Mouse (Mus musculus): ENCODE measurements around the gene Gm37240. TPM values are rescaled to one million over a fixed set of nuclear protein-coding genes. Genes with fewer than 3 reads are reported as not detected.

The Gm37240 gene
- polyA plus RNA-seq, 1 experiment from 2014 or later, result 0.21 TPM

GRCm38 (mm10) chr3:85468995-85469394 is 418.3 kb downstream of the Gm37240 start:
- Histone ChIP-seq H3K27ac (no peak overlapping the region), H3K4me1 (replicated peaks) (no peaks in the 10 kb centered on the region), H3K4me2 (no peak overlapping the region), H3K9me3 (replicated peaks) (no peaks in the 10 kb centered on the region), H3K36me3 (no peaks in the 10 kb centered on the region), H3K9ac (no peak overlapping the region), H3K27me3 (no peaks in the 10 kb centered on the region), H3K4me3 (replicated peaks) (no peak overlapping the region)
- 67% methylated on average over 2 of the region's 2 CpGs for WGBS (ENCODE audit: insufficient replicate concordance)
- DNase-seq (no peak), ATAC-seq (ENCODE audit: low read depth) (no peak)

DNA sequence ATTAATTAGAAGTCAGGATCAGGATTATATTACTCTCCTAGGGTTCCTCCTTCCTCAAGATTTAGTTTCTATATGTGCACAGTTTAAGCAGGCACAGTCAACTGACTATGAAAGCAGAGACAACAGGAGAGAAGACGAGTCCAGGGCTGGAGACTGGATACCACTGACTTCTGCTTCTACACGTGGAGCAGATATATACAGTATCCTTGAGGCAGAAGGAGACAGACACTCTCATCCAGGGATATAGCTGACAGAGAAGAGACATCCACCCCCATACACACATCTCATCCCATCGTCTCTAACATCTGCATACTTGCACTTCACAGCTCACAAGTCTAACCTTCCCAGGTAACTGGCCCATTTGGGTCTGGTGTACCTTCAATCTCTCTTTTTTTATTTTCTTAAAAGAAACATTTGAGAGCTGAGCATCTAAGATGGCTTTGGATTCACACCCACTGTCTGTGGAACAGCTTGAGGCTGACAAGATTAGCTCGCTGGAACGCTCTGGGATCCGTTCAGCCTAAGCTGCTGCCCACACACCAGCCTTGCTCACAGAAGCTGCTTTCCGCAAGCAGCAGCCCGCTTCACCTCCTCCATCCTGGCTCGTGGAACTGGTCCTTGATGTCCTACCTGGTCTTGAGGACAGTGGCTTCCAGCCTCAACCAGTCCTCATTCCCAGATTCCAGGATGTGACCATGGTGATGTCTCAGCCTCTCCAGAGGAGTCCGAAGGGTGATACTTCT is 421.9 kb downstream of the Gm37240 start:
- DNase-seq (no peak), ATAC-seq (ENCODE audit: low read depth) (no peak)
- H3K4me1 ChIP-seq (replicated peaks), result no peaks in the 10 kb centered on the region
- no peak overlapping the region for H3K4me3 ChIP-seq (replicated peaks)
- no peak overlapping the region for H3K4me2 ChIP-seq
- WGBS (ENCODE audit: insufficient replicate concordance), result 63% methylated on average over 10 of the region's 10 CpGs
- no peaks in the 10 kb centered on the region for H3K9me3 ChIP-seq (replicated peaks)
- no peaks in the 10 kb centered on the region for H3K36me3 ChIP-seq
- H3K9ac ChIP-seq, result no peak overlapping the region
- H3K27me3 ChIP-seq, result no peaks in the 10 kb centered on the region
- H3K27ac ChIP-seq, result no peak overlapping the region

DNA sequence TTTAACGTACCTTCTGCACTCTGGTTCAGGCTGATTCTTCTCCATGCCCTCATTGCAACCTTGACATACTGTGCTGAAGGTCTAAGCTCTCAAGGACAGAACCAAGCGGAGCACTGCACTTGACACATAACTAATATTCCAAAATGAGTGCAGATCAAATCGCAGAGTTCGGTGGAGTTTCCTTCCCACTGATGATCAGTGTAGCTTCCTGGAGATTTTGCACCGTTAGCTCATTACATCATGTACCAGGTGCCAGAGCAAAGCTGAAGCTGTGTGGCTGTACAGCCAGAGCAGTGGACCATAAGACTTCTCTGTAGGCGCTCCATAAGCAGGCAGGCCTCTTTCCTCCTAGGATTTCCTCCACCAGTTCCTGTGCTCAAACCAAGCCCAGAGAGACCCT is 427.3 kb downstream of the Gm37240 start:
- Histone ChIP-seq H3K4me1 (replicated peaks) (no peaks in the 10 kb centered on the region), H3K27ac (no peak overlapping the region), H3K4me3 (replicated peaks) (no peak overlapping the region), H3K27me3 (no peaks in the 10 kb centered on the region), H3K4me2 (no peak overlapping the region), H3K36me3 (no peaks in the 10 kb centered on the region), H3K9ac (no peak overlapping the region), H3K9me3 (replicated peaks) (no peaks in the 10 kb centered on the region)
- no peak for ATAC-seq (ENCODE audit: low read depth)
- no peak for DNase-seq
- WGBS (ENCODE audit: insufficient replicate concordance), result 70% methylated on average over 6 of the region's 6 CpGs

- Histone ChIP-seq H3K4me1 (replicated peaks) (no peaks in the 10 kb centered on the region), H3K27me3 (no peaks in the 10 kb centered on the region), H3K9ac (no peak overlapping the region), H3K27ac (no peak overlapping the region), H3K4me2 (no peak overlapping the region), H3K9me3 (replicated peaks) (no peaks in the 10 kb centered on the region), H3K4me3 (replicated peaks) (no peak overlapping the region), H3K36me3 (no peaks in the 10 kb centered on the region)
- no peak for DNase-seq
- WGBS (ENCODE audit: insufficient replicate concordance), result 45% methylated on average over 2 of the region's 2 CpGs
- ATAC-seq (ENCODE audit: low read depth), result no peak
Measured at GRCm38 (mm10) chr3:85456983-85457382, 430.3 kb downstream of the Gm37240 start.

DNA sequence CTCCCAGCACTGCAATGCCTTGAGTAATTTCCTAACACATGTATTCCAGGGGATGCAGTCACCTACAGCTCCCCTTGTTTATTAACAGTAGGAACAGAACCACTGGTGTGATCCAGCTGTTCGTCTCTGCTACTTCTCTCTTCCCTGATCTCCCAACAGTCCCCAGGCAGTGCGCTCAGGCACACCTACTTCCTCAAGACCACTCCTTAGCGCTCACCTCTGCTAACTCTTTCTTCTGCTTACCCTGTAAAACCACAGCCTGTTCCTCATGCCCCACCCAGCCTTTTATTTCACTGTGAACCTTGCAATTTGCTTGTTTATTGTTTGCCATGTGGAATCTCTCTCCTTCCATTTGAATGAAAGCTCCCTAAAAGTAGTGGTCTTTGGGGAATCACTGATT is 431.9 kb downstream of the Gm37240 start:
- no peak overlapping the region for H3K4me2 ChIP-seq
- WGBS (ENCODE audit: insufficient replicate concordance), result 37% methylated on average over 3 of the region's 3 CpGs
- DNase-seq, result no peak

GRCm38 (mm10) chr3:85454001-85454400 is 433.3 kb downstream of the Gm37240 start:
- ATAC-seq (ENCODE audit: low read depth), result no peak
- H3K27me3 ChIP-seq, result no peaks in the 10 kb centered on the region
- no peaks in the 10 kb centered on the region for H3K9me3 ChIP-seq (replicated peaks)
- H3K4me3 ChIP-seq (replicated peaks), result no peak overlapping the region
- DNase-seq, result no peak
- no peak overlapping the region for H3K4me2 ChIP-seq
- H3K27ac ChIP-seq, result no peak overlapping the region
- H3K36me3 ChIP-seq, result no peaks in the 10 kb centered on the region
- H3K9ac ChIP-seq, result no peak overlapping the region
- no peaks in the 10 kb centered on the region for H3K4me1 ChIP-seq (replicated peaks)
- 55% methylated on average over 6 of the region's 6 CpGs for WGBS (ENCODE audit: insufficient replicate concordance)

More for the DNA sequence above, 431.9 kb downstream of the Gm37240 start:
- Histone ChIP-seq H3K9me3 (replicated peaks) (no peaks in the 10 kb centered on the region), H3K9ac (no peak overlapping the region), H3K27me3 (no peaks in the 10 kb centered on the region), H3K4me1 (replicated peaks) (no peaks in the 10 kb centered on the region), H3K36me3 (no peaks in the 10 kb centered on the region), H3K27ac (no peak overlapping the region), H3K4me3 (replicated peaks) (no peak overlapping the region)
- ATAC-seq (ENCODE audit: low read depth), result no peak

GRCm38 (mm10) chr3:85449461-85449860 is 437.9 kb downstream of the Gm37240 start:
- Histone ChIP-seq H3K4me2 (no peak overlapping the region), H3K4me3 (replicated peaks) (no peak overlapping the region), H3K4me1 (replicated peaks) (no peaks in the 10 kb centered on the region), H3K9ac (no peak overlapping the region), H3K36me3 (no peaks in the 10 kb centered on the region), H3K9me3 (replicated peaks) (no peaks in the 10 kb centered on the region), H3K27me3 (no peaks in the 10 kb centered on the region), H3K27ac (no peak overlapping the region)
- DNase-seq (no peak), ATAC-seq (ENCODE audit: low read depth) (no peak)
- WGBS (ENCODE audit: insufficient replicate concordance), result 51% methylated on average over 4 of the region's 4 CpGs

DNA sequence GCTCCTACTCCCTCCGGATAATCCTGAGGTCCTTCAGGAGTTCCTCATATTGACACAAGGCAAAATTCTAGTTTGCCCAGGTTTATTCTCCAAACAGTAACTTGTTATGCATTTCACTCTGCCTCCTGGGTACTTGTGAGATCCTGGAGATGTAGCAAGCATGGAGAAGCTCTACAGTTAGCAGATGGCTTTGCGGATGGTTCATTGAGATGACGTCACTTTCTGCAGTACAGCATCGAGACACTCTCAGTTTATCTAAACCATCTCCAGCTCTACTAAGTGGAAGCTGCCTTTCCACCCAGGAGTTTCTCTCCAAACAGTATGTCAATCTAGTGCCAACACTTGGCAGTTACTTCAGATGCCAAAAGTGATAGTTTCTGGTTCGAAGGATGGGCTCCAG is 444.5 kb downstream of the Gm37240 start:
- no peak overlapping the region for H3K27ac ChIP-seq
- H3K36me3 ChIP-seq, result no peaks in the 10 kb centered on the region
- ATAC-seq (ENCODE audit: low read depth), result no peak
- H3K4me2 ChIP-seq, result no peak overlapping the region
- no peaks in the 10 kb centered on the region for H3K4me1 ChIP-seq (replicated peaks)
- 76% methylated on average over 5 of the region's 5 CpGs for WGBS (ENCODE audit: insufficient replicate concordance)
- no peak overlapping the region for H3K9ac ChIP-seq
- H3K9me3 ChIP-seq (replicated peaks), result no peaks in the 10 kb centered on the region
- no peaks in the 10 kb centered on the region for H3K27me3 ChIP-seq
- H3K4me3 ChIP-seq (replicated peaks), result no peak overlapping the region
- DNase-seq, result no peak

DNA sequence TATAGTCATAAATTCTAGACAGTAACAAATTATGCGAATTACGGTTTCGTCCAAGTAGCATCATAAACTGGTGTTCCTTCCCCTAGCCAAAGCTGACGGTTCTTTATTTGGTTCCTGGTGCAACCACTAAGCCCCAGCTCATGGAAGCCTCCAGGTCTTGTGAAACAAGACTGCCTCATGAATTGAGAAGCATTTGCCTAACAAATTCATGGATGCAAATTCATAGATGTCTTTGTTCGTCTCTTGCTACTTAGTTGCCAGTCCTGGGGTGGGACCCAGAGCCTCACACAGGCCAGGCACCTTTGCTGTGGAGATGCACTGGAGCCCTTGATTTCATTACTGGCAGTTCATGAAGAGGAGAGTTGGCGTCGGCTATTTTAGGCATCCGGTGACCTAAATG is 445.1 kb downstream of the Gm37240 start:
- H3K27ac ChIP-seq, result no peak overlapping the region
- no peaks in the 10 kb centered on the region for H3K4me1 ChIP-seq (replicated peaks)
- no peak for ATAC-seq (ENCODE audit: low read depth)
- no peak overlapping the region for H3K9ac ChIP-seq
- WGBS (ENCODE audit: insufficient replicate concordance), result 72% methylated on average over 8 of the region's 8 CpGs
- no peak overlapping the region for H3K4me2 ChIP-seq
- H3K9me3 ChIP-seq (replicated peaks), result no peaks in the 10 kb centered on the region
- no peaks in the 10 kb centered on the region for H3K27me3 ChIP-seq
- no peak overlapping the region for H3K4me3 ChIP-seq (replicated peaks)
- no peak for DNase-seq
- H3K36me3 ChIP-seq, result no peaks in the 10 kb centered on the region

DNA sequence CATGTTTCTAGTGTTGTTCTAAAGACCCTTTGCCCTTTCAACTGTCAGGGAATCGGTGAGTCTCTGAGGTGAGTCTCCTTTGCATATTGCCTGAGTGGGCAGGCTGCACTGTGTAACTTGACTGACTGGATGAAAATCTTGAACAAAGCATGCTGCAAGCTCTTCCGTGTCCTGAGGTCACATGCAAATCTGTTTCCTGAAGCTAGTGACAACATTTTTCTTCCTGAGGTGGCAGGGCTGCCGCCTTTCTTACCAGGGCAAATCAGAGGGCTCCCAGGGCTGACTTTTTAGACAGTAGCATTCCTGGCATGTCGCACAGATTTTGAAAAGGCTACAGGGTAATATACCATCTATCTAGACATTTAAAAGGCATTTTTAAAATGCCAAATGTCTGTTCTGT is 451.9 kb downstream of the Gm37240 start:
- DNase-seq (no peak), ATAC-seq (ENCODE audit: low read depth) (no peak)
- Histone ChIP-seq H3K27me3 (no peaks in the 10 kb centered on the region), H3K36me3 (no peaks in the 10 kb centered on the region), H3K4me2 (no peak overlapping the region), H3K4me3 (replicated peaks) (no peak overlapping the region), H3K9me3 (replicated peaks) (no peaks in the 10 kb centered on the region), H3K27ac (no peak overlapping the region), H3K9ac (no peak overlapping the region), H3K4me1 (replicated peaks) (no peaks in the 10 kb centered on the region)
- 55% methylated on average over 4 of the region's 4 CpGs for WGBS (ENCODE audit: insufficient replicate concordance)

DNA sequence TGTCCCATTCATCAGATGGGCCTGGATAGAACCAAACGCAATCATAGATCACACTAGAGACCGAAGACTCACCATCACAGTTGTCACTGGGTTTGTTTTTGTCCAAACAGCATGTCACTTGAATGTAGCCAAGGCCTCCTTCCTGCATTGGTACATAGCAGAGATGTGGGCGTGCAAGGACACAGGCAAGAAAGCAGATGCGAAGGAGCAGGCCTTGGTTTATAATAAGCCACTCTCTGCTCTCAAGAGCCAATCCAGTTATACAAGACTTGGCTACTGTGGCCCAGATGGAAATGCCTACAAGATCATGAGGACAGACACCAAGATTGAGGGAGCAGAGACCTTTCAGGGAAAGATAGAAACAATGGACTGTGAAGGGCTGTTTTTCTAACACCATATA is 456.1 kb downstream of the Gm37240 start:
- WGBS (ENCODE audit: insufficient replicate concordance), result 72% methylated on average over 4 of the region's 4 CpGs
- no peak for DNase-seq

GRCm38 (mm10) chr3:85423376-85423997 is 463.8 kb downstream of the Gm37240 start:
- H3K27me3 ChIP-seq, result no peaks in the 10 kb centered on the region
- ATAC-seq (ENCODE audit: low read depth), result no peak

More for the DNA sequence above, 456.1 kb downstream of the Gm37240 start:
- H3K27me3 ChIP-seq, result no peaks in the 10 kb centered on the region
- no peaks in the 10 kb centered on the region for H3K36me3 ChIP-seq
- no peaks in the 10 kb centered on the region for H3K4me1 ChIP-seq (replicated peaks)
- H3K9me3 ChIP-seq (replicated peaks), result no peaks in the 10 kb centered on the region
- H3K9ac ChIP-seq, result no peak overlapping the region
- no peak for ATAC-seq (ENCODE audit: low read depth)
- no peak overlapping the region for H3K27ac ChIP-seq
- H3K4me3 ChIP-seq (replicated peaks), result no peak overlapping the region
- H3K4me2 ChIP-seq, result no peak overlapping the region

More at GRCm38 (mm10) chr3:85423376-85423997, 463.8 kb downstream of the Gm37240 start:
- Histone ChIP-seq H3K9me3 (replicated peaks) (no peaks in the 10 kb centered on the region), H3K27ac (no peak overlapping the region), H3K4me1 (replicated peaks) (no peaks in the 10 kb centered on the region), H3K4me3 (replicated peaks) (no peak overlapping the region), H3K36me3 (no peaks in the 10 kb centered on the region), H3K4me2 (no peak overlapping the region), H3K9ac (no peak overlapping the region)
- 63% methylated on average over 5 of the region's 5 CpGs for WGBS (ENCODE audit: insufficient replicate concordance)
- no peak for DNase-seq

Data from liver, embryonic 13.5 days (tissue).